Mouse (Mus musculus) C2C12 (cell line): ENCODE results near the gene Midn. TPM values are rescaled to one million over a fixed set of nuclear protein-coding genes. Genes with fewer than 3 reads are reported as not detected.
"Not testable (repeated sequence)": the region's sequence is repeated elsewhere in the genome, so short reads cannot be mapped to it uniquely, and the experiment has no call there.

Experiments
- H3K27me3 ChIP-seq: one replicate; pipeline ENCODE4 v1.6.1; 2011; ENCODE audit not compliant: control insufficient read depth, insufficient read depth, insufficient read length
- H3K36me3 ChIP-seq: one replicate; pipeline ENCODE4 v1.6.1; 2011; ENCODE audit not compliant: control insufficient read depth, insufficient read depth
- H3K4me3 ChIP-seq: one replicate; pipeline ENCODE4 v1.5.1; 2011; ENCODE audit warnings: mild to moderate bottlenecking, control low read depth; ENCODE audit not compliant: poor library complexity, insufficient read depth, severe bottlenecking
- H3K79me2 ChIP-seq: one replicate; pipeline ENCODE4 v1.6.1; 2011; ENCODE audit not compliant: control insufficient read depth, insufficient read depth
- H3K79me3 ChIP-seq: one replicate; pipeline ENCODE4 v1.6.1; 2011; ENCODE audit warnings: low read depth, control low read depth
- H3ac ChIP-seq: one replicate; pipeline ENCODE3; 2011; ENCODE audit warnings: low read depth; ENCODE audit not compliant: control insufficient read depth, insufficient read length
- CEBPB ChIP-seq: IDR thresholded peaks from one replicate; pipeline ENCODE4 v1.6.1; 2011; ENCODE audit warnings: low read depth, mild to moderate bottlenecking, control low read depth, moderate library complexity
- CTCF ChIP-seq: IDR thresholded peaks from one replicate; pipeline ENCODE4 v1.5.1; 2011; ENCODE audit not compliant: control insufficient read depth, insufficient read depth, insufficient read length
- FOSL1 ChIP-seq: IDR thresholded peaks from one replicate; pipeline ENCODE4 v1.8.0; 2011; ENCODE audit warnings: mild to moderate bottlenecking, low read length; ENCODE audit not compliant: poor library complexity, insufficient read depth, severe bottlenecking
- MAX ChIP-seq: IDR thresholded peaks from one replicate; pipeline ENCODE4 v1.6.1; 2011; ENCODE audit warnings: mild to moderate bottlenecking, control low read depth
- MYOD1 ChIP-seq: IDR thresholded peaks from one replicate; pipeline ENCODE4 v1.6.1; 2011; ENCODE audit warnings: low read depth; ENCODE audit not compliant: control insufficient read depth, insufficient read length
- MYOG ChIP-seq: IDR thresholded peaks from one replicate; pipeline ENCODE4 v1.6.1; 2011; ENCODE audit not compliant: control insufficient read depth, insufficient read length; ENCODE audit errors: extremely low read depth
- USF1 ChIP-seq: IDR thresholded peaks from one replicate; pipeline ENCODE4 v1.6.1; 2011; ENCODE audit warnings: low read depth, mild to moderate bottlenecking, control low read depth, moderate library complexity
- polyA plus RNA-seq: library from polyadenylated mRNA; unstranded; fragments of >200 nt; fragmentation: generic; extraction: Trizol; gene quantifications from one replicate; pipeline ENCODE4 v1.2.1, GENCODE M21; 2012; ENCODE audit warnings: missing spikeins

Midn gene
- polyA plus RNA-seq, 1 experiment = 77.5 TPM

DNA sequence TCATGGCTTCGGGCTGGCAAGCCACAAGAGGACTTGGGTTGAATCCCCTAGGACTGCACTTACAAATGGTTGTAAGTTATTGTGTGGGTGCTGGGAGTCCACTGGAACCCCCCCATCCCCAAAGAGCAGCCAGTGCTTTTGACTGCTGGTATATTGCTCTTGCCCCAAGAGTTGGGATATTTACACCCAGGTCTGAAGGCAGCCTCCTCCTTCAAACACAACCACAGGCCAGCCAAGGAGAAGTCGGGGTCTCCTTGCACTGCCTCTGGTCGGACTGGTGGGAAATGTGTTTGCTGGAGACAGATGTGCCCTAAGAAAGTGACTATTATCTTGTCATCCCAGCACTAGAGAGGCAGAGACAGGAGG, 14.2 kb downstream of the Midn start:
- TF ChIP-seq CTCF = no peak
- H3ac ChIP-seq = no peak overlapping the region

DNA sequence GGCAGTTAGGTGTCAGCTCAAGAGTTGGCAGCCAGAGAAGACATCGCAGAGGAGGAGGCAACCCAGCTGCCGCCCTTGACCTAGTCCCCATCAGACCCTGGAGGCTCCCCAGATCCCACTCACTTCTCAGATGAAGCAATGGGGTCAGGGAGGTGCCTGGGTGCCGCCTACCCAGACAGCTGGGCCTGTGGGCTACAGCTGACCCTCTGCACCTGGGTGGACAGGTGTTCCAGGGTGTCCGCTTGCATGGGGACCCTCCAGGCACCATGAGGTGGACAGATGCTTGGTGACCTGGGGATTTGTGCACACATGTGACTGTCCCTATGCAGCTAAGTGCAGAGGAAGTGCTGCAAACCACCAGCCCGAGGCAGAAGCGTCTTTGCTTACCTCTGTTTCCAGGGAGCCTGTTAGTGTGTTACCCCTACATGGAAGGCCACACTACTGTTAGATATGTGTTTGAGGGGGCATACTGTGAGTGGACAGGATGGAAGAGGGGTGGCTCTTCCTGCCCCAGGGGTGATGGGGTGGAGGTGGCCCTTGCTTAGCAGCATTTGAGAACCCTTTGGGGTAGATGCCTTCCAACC, 14.7 kb downstream of the Midn start:
- no peaks in the 10 kb centered on the region for H3K79me3 ChIP-seq
- H3K27me3 ChIP-seq = no peaks in the 10 kb centered on the region
- H3K4me3 ChIP-seq = no peak overlapping the region
- peak overlapping the region; percentile 18 for H3ac ChIP-seq
- H3K36me3 ChIP-seq = peaks cover 8% of the 10 kb centered on the region
- TF ChIP-seq USF1 = no peak
- no peak for TF ChIP-seq CTCF
- TF ChIP-seq CEBPB = no peak
- peak; percentile 64 for TF ChIP-seq MYOD1
- TF ChIP-seq MAX = peak; percentile 30
- no peaks in the 10 kb centered on the region for H3K79me2 ChIP-seq

More for the DNA sequence above, 14.2 kb downstream of the Midn start:
- Histone ChIP-seq H3K79me3 (no peaks in the 10 kb centered on the region), H3K79me2 (peaks cover 3% of the 10 kb centered on the region), H3K27me3 (no peaks in the 10 kb centered on the region), H3K4me3 (no peak overlapping the region), H3K36me3 (peaks cover 14% of the 10 kb centered on the region)

DNA sequence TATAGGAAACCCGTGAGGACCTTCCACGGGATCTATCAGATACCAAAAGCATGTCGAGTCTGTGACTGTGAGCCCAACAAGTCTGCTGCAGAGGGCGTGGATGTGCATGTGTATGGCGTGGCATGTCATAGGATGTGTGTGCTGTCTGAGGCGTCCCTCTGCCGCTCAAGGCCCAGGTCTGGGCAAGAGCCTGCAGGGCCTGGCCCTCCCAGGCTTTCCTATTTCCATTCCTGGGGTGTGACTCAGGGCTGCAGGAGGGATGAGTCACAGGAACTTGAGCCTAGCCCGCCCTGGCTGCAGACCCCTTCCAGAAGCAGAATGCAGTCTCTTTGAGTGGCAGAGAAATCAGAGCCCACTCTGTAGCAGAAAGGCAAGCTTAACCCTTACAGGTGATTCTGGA, 15.6 kb downstream of the Midn start:
- H3K79me3 ChIP-seq = peaks cover 2% of the 10 kb centered on the region
- TF ChIP-seq FOSL1 (peak; percentile 93), MYOD1 (no peak), MAX (peak; percentile 87), USF1 (no peak)

DNA sequence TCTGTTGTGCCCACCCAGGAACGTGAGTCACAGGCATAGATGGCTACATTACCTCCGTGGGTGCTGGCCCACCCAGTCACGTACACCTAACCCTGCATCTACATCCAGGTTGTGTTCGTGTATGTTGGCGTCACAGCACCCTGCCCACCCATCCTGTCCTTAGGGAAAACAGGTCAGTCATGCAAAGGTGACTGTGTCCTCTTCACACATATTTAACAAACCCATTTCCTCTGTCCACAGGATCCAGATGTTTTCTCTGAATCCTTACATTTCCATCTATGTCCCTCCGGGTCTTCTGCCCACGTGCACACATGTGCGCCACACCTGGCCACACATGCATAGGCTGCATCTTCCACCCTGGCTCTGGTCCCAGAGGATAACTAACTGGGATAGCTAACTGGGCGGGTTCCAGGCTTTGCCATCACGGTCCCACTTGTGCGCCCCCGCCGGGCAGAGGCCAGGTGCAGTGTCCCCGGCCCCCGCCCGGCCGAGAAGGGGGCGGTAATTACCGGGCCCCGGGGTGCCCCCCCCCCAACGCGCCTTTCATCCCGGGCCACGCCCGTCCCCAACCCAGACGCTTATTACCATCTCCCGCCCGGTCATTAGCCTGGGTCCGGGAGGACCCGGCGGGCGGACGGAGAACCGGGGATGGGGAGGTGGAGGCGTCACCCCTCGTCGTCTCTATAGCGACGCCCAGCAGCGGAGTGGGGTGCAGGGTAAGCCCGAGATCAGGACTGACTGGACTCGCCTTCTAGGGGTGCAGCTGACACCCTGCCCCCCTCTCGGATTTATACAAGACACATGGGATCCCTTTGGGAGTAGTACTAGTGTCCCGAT, 16.3 kb downstream of the Midn start:
- Histone ChIP-seq H3K27me3 (no peaks in the 10 kb centered on the region), H3K4me3 (peak overlapping the region; percentile 23), H3K79me2 (peaks cover 10% of the 10 kb centered on the region), H3K36me3 (peaks cover 3% of the 10 kb centered on the region), H3K79me3 (peaks cover 6% of the 10 kb centered on the region), H3ac (peak overlapping the region; percentile 53)
- TF ChIP-seq CEBPB = no peak
- no peak for TF ChIP-seq CTCF
- no peak for TF ChIP-seq MYOG
- no peak for TF ChIP-seq USF1
- TF ChIP-seq MAX = peak; percentile 84
- no peak for TF ChIP-seq MYOD1

More for the DNA sequence above, 15.6 kb downstream of the Midn start:
- Histone ChIP-seq H3K27me3 (no peaks in the 10 kb centered on the region), H3K4me3 (no peak overlapping the region), H3ac (peak overlapping the region; percentile 53), H3K79me2 (peaks cover 4% of the 10 kb centered on the region), H3K36me3 (peaks cover under 1% of the 10 kb centered on the region)

DNA sequence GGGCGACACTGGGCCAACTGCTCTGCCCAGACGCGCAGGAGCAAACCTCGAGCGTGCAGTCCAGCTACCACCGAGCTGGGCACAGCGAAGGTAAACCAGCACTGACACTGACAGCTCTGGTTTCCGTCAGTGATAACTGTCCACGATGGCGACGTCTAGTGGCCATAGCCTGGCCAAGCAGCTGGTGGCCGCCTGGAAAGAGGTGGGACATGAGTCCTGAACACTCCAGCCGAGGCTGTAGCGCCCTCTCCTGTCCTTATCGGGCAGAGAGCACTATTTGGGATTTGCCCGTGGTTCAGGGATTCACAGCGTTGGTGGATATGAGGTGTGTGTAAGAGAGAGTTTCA, 16.9 kb downstream of the Midn start:
- Histone ChIP-seq H3K79me2 (peaks cover 16% of the 10 kb centered on the region), H3K4me3 (peak overlapping the region; percentile 23), H3K36me3 (peaks cover 9% of the 10 kb centered on the region), H3K27me3 (no peaks in the 10 kb centered on the region), H3K79me3 (peaks cover 11% of the 10 kb centered on the region), H3ac (peak overlapping the region; percentile 53)
- no peak for TF ChIP-seq FOSL1
- TF ChIP-seq MYOG = no peak
- TF ChIP-seq CTCF = peak; percentile 99
- TF ChIP-seq CEBPB = no peak
- peak; percentile 94 for TF ChIP-seq MAX
- TF ChIP-seq MYOD1 = peak; percentile 70
- TF ChIP-seq USF1 = no peak

DNA sequence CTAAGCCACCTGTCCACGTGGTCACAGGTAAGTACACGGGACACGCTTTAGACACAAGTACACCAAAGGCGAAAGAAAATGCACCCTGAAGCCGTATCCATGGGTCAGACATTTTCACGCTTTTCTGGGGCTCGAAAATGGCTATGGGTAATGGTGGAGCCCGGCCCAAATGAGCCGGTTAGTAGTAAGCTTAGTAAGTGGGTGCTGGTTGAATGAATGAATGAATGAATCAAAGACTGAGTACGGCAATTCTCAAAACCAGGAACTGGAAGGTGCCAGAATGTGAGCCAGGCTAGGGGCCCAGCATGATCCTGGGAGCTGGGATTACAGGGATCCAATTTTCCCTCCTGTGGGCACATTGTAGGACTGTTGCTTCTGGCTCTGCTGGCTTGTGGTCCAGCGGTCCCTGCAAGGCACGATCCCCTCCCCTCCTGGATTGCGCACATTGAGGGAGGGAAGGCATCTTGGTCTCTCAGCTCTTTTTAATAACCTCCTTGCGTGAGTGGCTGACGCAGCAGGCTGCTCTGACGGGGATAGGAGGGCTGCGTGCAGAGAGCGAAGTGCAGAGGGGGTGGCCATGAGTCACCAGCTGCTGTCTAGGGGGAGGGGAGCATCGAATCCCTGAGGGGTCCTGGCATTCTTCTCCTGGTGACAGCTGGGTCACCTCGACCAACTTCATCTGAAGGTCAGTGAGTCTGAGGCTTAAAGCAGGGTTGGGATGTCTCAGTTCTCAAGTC, 17.5 kb downstream of the Midn start, which contains the start of gene Cirbp:
Gene Cirbp, plus strand, starts transcription at position 594 of the 737 bp plus-strand sequence.
- H3K27me3 ChIP-seq = no peaks in the 10 kb centered on the region
- peaks cover 13% of the 10 kb centered on the region for H3K36me3 ChIP-seq
- peak within 1 kb of the TSS; percentile 23 for H3K4me3 ChIP-seq
- peak within 1 kb of the TSS; percentile 53 for H3ac ChIP-seq
- H3K79me3 ChIP-seq = peaks cover 13% of the 10 kb centered on the region
- peaks cover 22% of the 10 kb centered on the region for H3K79me2 ChIP-seq
- TF ChIP-seq MYOD1 (peak; percentile 80), FOSL1 (peak; percentile 65), CTCF (no peak), CEBPB (peak; percentile 2)

DNA sequence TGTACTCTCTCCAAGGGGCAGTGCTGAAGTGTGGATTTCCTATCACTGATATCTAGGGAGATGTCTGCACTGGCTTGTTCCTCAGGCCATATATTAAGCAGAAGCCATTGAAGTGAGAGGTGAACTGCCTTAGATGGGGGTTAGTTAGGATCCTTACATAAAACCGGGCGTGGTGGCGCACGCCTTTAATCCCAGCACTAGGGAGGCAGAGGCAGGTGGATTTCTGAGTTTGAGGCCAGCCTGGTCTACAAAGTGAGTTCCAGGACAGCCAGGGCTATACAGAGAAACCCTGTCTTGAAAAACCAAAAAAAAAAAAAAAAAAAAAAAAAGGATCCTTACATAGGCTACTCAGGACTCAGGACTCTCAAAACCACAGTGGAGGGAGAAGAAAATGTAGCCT, 18.1 kb downstream of the Midn start:
- H3K36me3 ChIP-seq = peaks cover 19% of the 10 kb centered on the region
- H3K4me3 ChIP-seq, H3K27me3 ChIP-seq, H3ac ChIP-seq: not testable (repeated sequence)
- H3K79me2 ChIP-seq = peaks cover 25% of the 10 kb centered on the region
- H3K79me3 ChIP-seq = peaks cover 13% of the 10 kb centered on the region
